Mouse (Mus musculus) brain, embryonic 14.5 days (tissue): ENCODE measurements around the gene Uba1y.

Experiments
- CTCF ChIP-seq: fragments of 200-500 bp; IDR thresholded peaks from 2 replicates; pipeline ENCODE4 v1.5.1; 2012; ENCODE audit warnings: inconsistent platforms, mild to moderate bottlenecking, moderate library complexity, borderline replicate concordance; ENCODE audit not compliant: insufficient read depth, insufficient read length; ENCODE audit errors: extremely low read depth
- POLR2A ChIP-seq: fragments of 200-500 bp; IDR thresholded peaks from 2 replicates; pipeline ENCODE4 v1.6.1; 2012; ENCODE audit warnings: mild to moderate bottlenecking, inconsistent platforms, borderline replicate concordance; ENCODE audit not compliant: poor library complexity, insufficient read depth, insufficient read length, severe bottlenecking; ENCODE audit errors: extremely low read depth

GRCm38 (mm10) chrY:872404-872803, 54.0 kb downstream of the Uba1y start:
- TF ChIP-seq CTCF = no peak
- TF ChIP-seq POLR2A = no peak
